Mouse (Mus musculus): ENCODE measurements around the gene Zfp59.
"Not testable (repeated sequence)": the region's sequence is repeated elsewhere in the genome, so short reads cannot be mapped to it uniquely, and the experiment has no call there.

The Zfp59 gene

DNA sequence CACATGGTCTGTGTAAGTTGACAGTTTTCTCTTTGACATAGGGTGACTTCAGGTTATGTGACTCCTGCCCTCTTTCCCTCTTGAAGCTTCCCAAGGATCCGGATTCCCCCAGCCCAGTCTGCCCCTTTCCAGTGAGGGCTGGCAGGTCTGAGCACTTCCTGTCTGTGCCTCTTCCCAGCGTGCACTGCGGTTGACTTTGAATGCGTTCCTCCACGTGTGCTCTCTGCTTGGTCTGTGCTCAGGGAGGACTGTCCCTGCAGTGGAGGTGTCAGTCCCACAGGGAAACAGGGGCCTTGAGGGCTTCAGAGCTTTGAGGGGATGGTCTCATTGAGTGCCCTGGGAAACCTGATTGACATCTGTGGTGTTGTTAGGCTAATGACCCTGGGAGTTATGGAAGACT, 24.2 kb downstream of the Zfp59 start:
- not testable (repeated sequence) for DNase-seq (ENCODE audit: low spot score in 2 of 2)

DNA sequence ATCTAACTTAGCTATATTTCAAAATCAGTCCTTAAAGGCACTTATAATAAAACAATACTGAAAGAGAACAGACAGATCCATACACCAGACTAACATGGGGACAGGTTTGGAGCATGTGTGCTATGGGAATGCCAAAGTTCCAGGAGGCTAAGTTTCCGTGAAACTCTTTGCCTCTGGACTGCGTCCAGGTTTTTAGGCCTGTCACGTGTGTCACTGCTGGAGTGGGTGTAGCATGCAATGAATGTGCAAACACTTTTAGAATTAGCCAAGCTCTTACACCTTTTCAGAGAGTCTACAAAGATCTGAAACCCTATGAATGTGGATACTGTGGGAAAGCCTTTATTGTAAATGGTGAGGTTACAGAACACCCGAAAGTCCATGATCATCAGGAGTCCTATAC, 43.3 kb downstream of the Zfp59 start:
- no peak for DNase-seq (ENCODE audit: low spot score in 2 of 2)

DNA sequence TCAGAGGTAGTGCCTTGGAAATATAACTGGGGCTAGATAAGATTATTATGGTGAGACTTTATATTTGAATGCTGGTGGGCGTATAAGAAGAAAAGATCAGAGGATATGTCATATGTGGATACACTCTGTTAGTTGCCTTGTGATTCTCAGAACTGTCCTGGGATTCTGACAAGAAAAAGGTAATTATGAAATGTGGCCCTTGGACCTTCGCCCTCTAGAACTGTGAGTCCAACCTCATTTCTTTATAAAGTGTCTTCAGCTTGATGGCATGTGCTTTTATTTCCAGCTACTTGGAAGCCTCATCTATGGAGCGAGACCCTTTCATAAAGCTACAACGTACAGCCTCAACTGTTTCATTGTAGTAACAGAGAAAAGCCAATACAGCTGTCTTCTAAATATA, 62.2 kb downstream of the Zfp59 start:
- no peak for DNase-seq (ENCODE audit: low spot score in 2 of 2)

DNA sequence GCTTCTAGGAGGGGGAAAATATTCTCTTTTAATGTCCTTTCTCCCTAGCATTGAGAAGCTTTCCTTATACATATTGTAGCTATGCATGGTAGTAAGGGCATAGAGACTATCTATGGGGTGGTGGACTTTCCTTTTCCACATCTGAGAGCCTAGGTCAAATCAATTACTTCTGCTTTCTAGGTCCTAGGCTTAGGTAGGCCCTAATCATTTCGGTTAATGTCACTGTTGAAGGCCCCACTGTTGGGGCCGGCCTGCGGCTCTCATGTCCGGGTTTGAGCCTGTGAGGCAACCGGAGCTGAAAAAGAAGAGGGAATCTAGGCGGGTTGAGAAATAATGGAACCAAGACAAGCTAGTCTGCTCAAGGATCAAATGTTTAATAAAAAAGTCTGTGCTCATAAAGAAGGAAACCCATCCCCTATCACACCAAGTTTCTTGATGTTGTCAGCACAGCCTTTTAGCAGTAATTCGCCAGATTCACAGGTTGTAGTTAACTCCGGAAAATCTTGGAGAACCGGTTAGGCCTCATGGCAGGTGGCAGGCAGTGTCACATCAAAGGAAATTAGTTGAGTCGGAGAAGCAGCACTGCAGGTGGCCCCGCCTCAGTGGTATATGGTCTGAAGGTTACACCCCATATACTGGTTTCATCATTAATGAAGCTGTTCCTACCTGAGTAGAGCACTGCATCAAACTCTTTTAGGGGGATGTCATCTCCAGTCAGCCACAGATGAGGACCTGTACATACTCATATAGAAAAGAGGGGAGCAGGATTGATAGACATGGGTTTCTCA, 66.8 kb downstream of the Zfp59 start:
- DNase-seq (ENCODE audit: low spot score in 2 of 2) = no peak

All from right cerebral cortex, postnatal 36 days (tissue).